Comparison of ENCODE assay signal across 8 mouse cellular contexts in genomic region chr14:25108101-25108652, GRCm38 (mm10).
DNase-seq lines count a peak whose midpoint lies in the region; ATAC-seq and TF ChIP-seq lines count a peak whose summit lies in the region.

No protein-coding gene starts in this region.

- H3K9me3 ChIP-seq in forebrain, postnatal 0 days (ENCODE audit: low read length), result no peaks in the 10 kb centered on the region
- no peaks in the 10 kb centered on the region for H3K9me3 ChIP-seq in kidney, postnatal 0 days (replicated peaks; ENCODE audit: low read length)
- H3K9me3 ChIP-seq in midbrain, embryonic 13.5 days, result no peaks in the 10 kb centered on the region

- H3K36me3 ChIP-seq in forebrain, postnatal 0 days (ENCODE audit: insufficient read depth), result no peaks in the 10 kb centered on the region
- H3K36me3 ChIP-seq in kidney, postnatal 0 days (ENCODE audit: insufficient read depth, low read length), result no peaks in the 10 kb centered on the region
- H3K36me3 ChIP-seq in midbrain, embryonic 13.5 days, result no peaks in the 10 kb centered on the region

- H3K4me3 ChIP-seq in forebrain, postnatal 0 days (ENCODE audit: low read depth, low read length), result no peak overlapping the region
- H3K4me3 ChIP-seq in kidney, postnatal 0 days (replicated peaks; ENCODE audit: low read depth, low read length), result no peak overlapping the region
- peak overlapping the region; percentile 15; the same call in 1 of the 2 replicates for H3K4me3 ChIP-seq in midbrain, embryonic 13.5 days (replicated peaks)

- DNase-seq in right cerebral cortex, postnatal 10 days (ENCODE audit: low spot score in 2 of 2), result peak; percentile 39 to 40
- no peak for DNase-seq in right cerebral cortex, postnatal 14 days
- no peak for DNase-seq in forebrain, postnatal 0 days
- peak; percentile 58 for DNase-seq in kidney, postnatal 0 days (ENCODE audit: low spot score)
- peak; percentile 81 for DNase-seq in thymus, postnatal 25 days
- no peak for DNase-seq in cerebellum, adult 8-10 months
- DNase-seq in cerebellum, adult 9-10 months, result no peak

- peak; percentile 70 for ATAC-seq in forebrain, postnatal 0 days
- peak; percentile 29; the same call in 1 of the 2 replicates for ATAC-seq in kidney, postnatal 0 days (replicated peaks; ENCODE audit: low FRiP score, low read depth)
- peak; percentile 65 for ATAC-seq in midbrain, embryonic 13.5 days

- peak overlapping the region; percentile 52 for H3K9ac ChIP-seq in forebrain, postnatal 0 days
- peak overlapping the region; percentile 24; the same call in 1 of the 2 replicates for H3K9ac ChIP-seq in kidney, postnatal 0 days (ENCODE audit: low read depth, low read length)
- H3K9ac ChIP-seq in midbrain, embryonic 13.5 days (replicated peaks), result peak overlapping the region; percentile 54

- H3K27me3 ChIP-seq in forebrain, postnatal 0 days (ENCODE audit: insufficient read depth, low read length), result no peaks in the 10 kb centered on the region
- H3K27me3 ChIP-seq in kidney, postnatal 0 days (ENCODE audit: insufficient read depth, low read length), result no peaks in the 10 kb centered on the region
- no peaks in the 10 kb centered on the region for H3K27me3 ChIP-seq in midbrain, embryonic 13.5 days

- no peak for TF ChIP-seq CTCF in forebrain, postnatal 0 days (IDR thresholded peaks at IDR 0.05; ENCODE audit: low read depth)
- no peak for TF ChIP-seq CTCF in kidney, postnatal 0 days (IDR thresholded peaks at IDR 0.05; ENCODE audit: low read depth)

- peaks cover 12% of the 10 kb centered on the region for H3K4me1 ChIP-seq in forebrain, postnatal 0 days (ENCODE audit: insufficient read depth)
- peaks cover 23% of the 10 kb centered on the region for H3K4me1 ChIP-seq in kidney, postnatal 0 days (replicated peaks; ENCODE audit: insufficient read depth, low read length)
- H3K4me1 ChIP-seq in midbrain, embryonic 13.5 days (replicated peaks), result peaks cover 39% of the 10 kb centered on the region

- 3% methylated on average over 17 of the region's 17 CpGs for WGBS in forebrain, postnatal 0 days
- 8% methylated on average over 17 of the region's 17 CpGs for WGBS in kidney, postnatal 0 days
- WGBS in midbrain, embryonic 13.5 days, result 3% methylated on average over 17 of the region's 17 CpGs

- H3K27ac ChIP-seq in forebrain, postnatal 0 days (ENCODE audit: low read depth, low read length), result peak overlapping the region; percentile 87
- peak overlapping the region; percentile 82 for H3K27ac ChIP-seq in kidney, postnatal 0 days
- H3K27ac ChIP-seq in midbrain, embryonic 13.5 days, result peak overlapping the region; percentile 97

- H3K4me2 ChIP-seq in forebrain, postnatal 0 days (ENCODE audit: low read depth), result peak overlapping the region; percentile 36
- H3K4me2 ChIP-seq in kidney, postnatal 0 days (ENCODE audit: low read length), result peak overlapping the region; percentile 35
- H3K4me2 ChIP-seq in midbrain, embryonic 13.5 days (replicated peaks), result peak overlapping the region; percentile 37

Comparison
In these comparisons a context has a peak if more than half of its experiments do, and no peak if none do; other contexts are left out.
1. DNase-seq: peak in right cerebral cortex, postnatal 10 days (2 of 2), kidney, postnatal 0 days (single experiment) and thymus, postnatal 25 days (single experiment); none in right cerebral cortex, postnatal 14 days (single experiment), forebrain, postnatal 0 days (single experiment), cerebellum, adult 8-10 months (single experiment) and cerebellum, adult 9-10 months (single experiment).
2. Peak in every context shown above with its lines, with median percentiles within 50 percentile points of each other: ATAC-seq, H3K27ac ChIP-seq, H3K4me2 ChIP-seq and H3K9ac ChIP-seq.